Mouse (Mus musculus): ENCODE measurements at regions not wholly inside any gene's neighbourhood (a gene's known extent, or its start where the extent isn't known, plus 50 kb on each side); places are given as distances from the start of the nearest gene placed in this dataset.
A peak's percentile ranks its signal among the peaks of the same experiment; 100 is the strongest.

DNA sequence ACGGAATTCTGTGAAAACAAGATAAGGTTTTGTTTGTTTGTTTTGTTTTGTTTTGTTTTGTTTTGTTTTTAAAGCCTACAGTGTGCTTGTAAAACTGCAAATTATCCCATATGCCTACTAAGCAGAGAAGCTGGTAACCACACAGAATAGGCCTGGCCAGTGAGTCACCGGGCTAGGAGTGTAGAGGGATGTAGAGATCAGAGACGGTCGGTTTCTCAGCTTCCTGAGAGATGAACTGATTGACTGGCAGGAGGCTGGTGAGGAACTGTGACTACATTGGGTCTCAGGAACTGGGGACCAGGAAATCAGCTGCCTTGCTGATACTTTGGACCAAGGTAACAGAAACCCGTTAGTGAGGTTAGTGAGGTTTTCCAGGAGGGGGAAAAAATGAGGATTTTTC is 100.6 kb upstream of the Hmga2 start:
- DNase-seq (ENCODE audit: low read depth): no peak
- no peak for TF ChIP-seq POLR2A (IDR thresholded peaks at IDR 0.05; ENCODE audit: borderline replicate concordance, extremely low read depth, insufficient read depth, insufficient read length, poor library complexity, severe bottlenecking)
- TF ChIP-seq CTCF (IDR thresholded peaks at IDR 0.05; ENCODE audit: borderline replicate concordance, extremely low read depth, insufficient read depth, insufficient read length): no peak

DNA sequence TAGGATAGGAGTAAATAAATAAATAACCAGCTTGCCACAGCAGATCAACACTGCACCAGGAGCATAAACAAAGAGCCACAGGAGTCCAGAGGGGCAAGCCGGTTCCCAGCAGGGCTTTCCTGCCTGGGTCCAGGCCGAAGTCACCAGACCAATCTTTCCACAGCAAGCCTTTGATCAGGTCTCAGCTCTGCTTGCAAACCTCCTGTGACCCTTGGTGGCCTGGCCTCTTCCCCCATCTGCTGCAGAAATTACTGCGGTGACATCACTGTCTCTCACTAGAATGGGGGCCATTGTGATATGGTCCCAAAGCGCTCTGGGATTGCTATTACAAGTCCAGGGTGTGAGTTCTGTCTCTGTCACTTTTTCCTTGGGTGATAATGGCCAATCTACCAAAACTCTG is 99.9 kb upstream of the Hmga2 start:
- TF ChIP-seq POLR2A (IDR thresholded peaks at IDR 0.05; ENCODE audit: borderline replicate concordance, extremely low read depth, insufficient read depth, insufficient read length, poor library complexity, severe bottlenecking) (no peak), CTCF (IDR thresholded peaks at IDR 0.05; ENCODE audit: borderline replicate concordance, extremely low read depth, insufficient read depth, insufficient read length) (no peak)
- DNase-seq (ENCODE audit: low read depth): no peak

DNA sequence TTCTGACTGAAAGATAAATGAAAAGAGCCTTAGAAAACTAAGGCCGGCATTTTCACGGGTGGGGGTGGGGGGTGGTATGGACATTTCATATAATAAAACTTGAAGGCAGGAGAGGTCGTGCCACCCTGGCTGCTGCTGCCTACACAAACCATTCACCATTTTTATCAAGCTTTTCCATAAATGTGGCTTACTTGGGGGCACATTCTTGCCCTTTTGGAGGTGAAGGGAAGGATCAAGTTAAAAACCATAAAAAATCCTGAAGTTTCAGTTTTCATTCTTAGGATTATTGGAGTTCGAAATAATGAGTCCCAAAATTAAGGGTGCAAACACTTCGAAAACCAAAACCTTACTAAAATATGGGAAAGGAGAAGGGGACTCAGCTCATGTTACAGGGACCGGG is 95.1 kb upstream of the Hmga2 start:
- TF ChIP-seq POLR2A (IDR thresholded peaks at IDR 0.05; ENCODE audit: borderline replicate concordance, extremely low read depth, insufficient read depth, insufficient read length, poor library complexity, severe bottlenecking) (no peak), CTCF (IDR thresholded peaks at IDR 0.05; ENCODE audit: borderline replicate concordance, extremely low read depth, insufficient read depth, insufficient read length) (no peak)
- DNase-seq (ENCODE audit: low read depth): no peak

DNA sequence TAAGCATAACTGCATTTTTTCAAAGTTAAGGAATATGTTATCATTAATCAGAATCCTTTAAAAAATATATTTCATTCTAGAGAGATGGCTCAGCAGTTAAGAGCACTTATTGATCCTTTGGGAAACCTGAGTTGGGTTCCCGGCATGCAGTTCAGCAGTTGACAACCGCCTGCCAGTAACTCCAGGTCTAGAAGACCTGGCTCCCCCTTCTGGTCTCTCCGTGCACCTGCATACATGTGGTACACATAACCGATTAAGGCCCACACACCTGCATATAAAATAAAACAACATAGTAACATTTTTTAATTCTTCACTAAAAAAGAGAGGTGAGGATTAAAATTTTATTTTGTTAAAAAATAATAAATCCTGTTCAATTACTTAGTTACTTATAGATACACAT is 89.7 kb upstream of the Hmga2 start:
- no peak for DNase-seq (ENCODE audit: low read depth)
- TF ChIP-seq POLR2A (IDR thresholded peaks at IDR 0.05; ENCODE audit: borderline replicate concordance, extremely low read depth, insufficient read depth, insufficient read length, poor library complexity, severe bottlenecking): no peak
- TF ChIP-seq CTCF (IDR thresholded peaks at IDR 0.05; ENCODE audit: borderline replicate concordance, extremely low read depth, insufficient read depth, insufficient read length): 0 out of 2 replicates have a peak, but pooled peaks have one; percentile 1

DNA sequence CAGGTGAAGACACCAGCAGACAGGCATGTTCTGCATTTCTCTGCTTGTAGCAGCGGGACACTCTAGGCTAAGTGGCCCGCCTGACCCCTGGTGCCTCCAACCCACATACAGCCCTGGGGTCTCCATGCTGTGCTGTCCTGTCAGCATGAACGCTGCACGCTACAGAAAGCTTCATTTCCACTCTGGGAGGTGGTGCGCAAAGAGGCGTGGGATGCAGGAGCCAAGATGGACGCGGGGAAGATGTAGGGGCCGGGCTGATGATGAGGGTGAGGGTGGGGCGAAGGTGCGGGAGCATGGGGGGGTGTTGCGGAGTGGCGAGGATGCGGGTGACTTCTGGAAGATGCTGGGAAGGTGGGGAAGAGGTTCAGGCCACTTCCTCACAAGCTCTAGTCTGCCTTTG is 88.6 kb upstream of the Hmga2 start:
- no peak for DNase-seq (ENCODE audit: low read depth)
- TF ChIP-seq CTCF (IDR thresholded peaks at IDR 0.05; ENCODE audit: borderline replicate concordance, extremely low read depth, insufficient read depth, insufficient read length) (no peak), POLR2A (IDR thresholded peaks at IDR 0.05; ENCODE audit: borderline replicate concordance, extremely low read depth, insufficient read depth, insufficient read length, poor library complexity, severe bottlenecking) (no peak)

DNA sequence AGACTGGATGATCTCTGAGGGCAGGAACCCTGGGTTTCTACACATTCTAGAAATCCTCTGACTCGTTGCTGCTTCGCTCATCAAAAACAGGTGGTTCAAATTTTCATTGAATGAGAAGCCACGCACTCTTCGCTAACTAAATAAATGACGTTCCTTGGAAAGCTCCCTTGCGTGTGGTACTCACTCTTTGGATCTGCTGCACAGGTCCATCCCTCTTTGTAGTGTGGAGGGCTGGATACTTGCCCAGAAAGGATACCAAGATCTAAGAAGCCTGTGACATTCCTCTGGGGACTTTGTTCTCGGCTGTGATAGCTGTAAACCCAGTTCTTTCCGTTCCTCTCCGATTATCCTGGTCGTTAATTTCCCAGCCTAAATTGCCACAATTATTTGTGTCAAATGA is 87.7 kb upstream of the Hmga2 start:
- peak; percentile 68 for DNase-seq (ENCODE audit: low read depth)
- TF ChIP-seq POLR2A (IDR thresholded peaks at IDR 0.05; ENCODE audit: borderline replicate concordance, extremely low read depth, insufficient read depth, insufficient read length, poor library complexity, severe bottlenecking) (no peak), CTCF (IDR thresholded peaks at IDR 0.05; ENCODE audit: borderline replicate concordance, extremely low read depth, insufficient read depth, insufficient read length) (no peak)

DNA sequence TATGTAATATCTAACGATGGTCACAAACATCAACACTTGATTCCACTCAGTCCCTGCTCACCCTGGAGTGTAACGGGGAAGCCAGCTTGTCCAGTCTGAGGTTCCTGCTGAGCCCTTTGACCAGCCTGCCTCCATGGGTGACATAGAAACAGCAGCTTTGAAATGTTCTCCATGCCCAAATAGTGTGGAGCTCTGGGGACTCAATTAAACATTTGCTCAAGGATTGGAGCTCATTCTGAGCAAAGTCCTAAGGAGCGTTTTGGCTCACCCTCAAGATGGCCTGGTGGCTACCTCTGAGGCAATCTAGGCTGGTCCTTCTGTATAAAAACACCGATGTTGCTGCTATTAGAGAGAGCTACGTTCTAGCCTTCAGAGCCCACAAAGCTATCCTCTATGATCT is 85.6 kb upstream of the Hmga2 start:
- DNase-seq (ENCODE audit: low read depth): no peak
- TF ChIP-seq POLR2A (IDR thresholded peaks at IDR 0.05; ENCODE audit: borderline replicate concordance, extremely low read depth, insufficient read depth, insufficient read length, poor library complexity, severe bottlenecking) (no peak), CTCF (IDR thresholded peaks at IDR 0.05; ENCODE audit: borderline replicate concordance, extremely low read depth, insufficient read depth, insufficient read length) (no peak)

DNA sequence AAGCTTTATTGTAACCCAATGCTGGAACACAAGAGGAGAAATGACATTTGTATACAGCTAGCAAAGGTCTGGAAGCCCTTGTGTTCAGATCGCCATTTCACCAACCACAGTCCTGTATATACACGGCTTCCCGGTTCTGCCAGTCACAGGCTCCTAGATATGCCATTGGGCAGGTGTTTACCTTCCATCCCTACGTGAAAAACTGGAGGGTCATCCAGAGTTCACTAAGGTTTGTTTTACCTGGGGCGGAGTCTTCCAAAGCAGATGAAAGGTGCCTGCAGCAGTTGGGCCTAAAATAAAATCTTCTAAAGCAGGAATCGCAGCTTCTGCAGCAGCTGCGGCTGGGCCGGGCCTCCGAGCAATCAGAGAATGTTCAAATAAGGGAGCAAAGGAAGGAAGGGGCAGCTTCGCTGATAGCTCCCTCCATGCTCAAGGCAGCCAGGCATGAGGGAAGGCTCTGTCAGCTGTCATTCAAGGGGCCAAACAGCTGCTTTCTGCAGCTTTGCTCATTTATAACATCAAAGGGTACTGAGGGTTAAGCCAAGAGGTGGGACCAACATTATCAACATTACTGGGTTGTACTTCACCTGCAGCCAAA is 81.7 kb upstream of the Hmga2 start:
- no peak for DNase-seq (ENCODE audit: low read depth)
- TF ChIP-seq POLR2A (IDR thresholded peaks at IDR 0.05; ENCODE audit: borderline replicate concordance, extremely low read depth, insufficient read depth, insufficient read length, poor library complexity, severe bottlenecking) (no peak), CTCF (IDR thresholded peaks at IDR 0.05; ENCODE audit: borderline replicate concordance, extremely low read depth, insufficient read depth, insufficient read length) (no peak)

DNA sequence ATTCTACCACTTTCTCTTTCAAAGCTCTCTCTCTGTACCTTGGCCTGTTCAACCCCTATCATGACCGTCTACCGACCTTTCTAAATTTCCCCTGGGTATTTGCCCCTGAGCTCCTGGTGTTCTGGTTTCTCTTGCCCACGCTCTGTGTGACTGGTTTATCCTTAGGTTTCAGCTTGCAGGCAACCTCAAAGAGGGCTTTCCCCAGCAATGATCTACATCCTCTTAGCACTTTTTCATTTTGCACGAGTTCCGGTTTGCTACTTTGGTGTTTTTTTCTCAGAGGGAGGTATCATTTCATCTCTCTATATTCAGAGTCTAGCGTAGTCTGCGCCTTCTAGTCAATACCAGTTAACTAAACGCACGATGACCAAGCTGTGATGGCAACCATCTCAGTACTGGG is 79.8 kb upstream of the Hmga2 start:
- DNase-seq (ENCODE audit: low read depth): no peak
- TF ChIP-seq POLR2A (IDR thresholded peaks at IDR 0.05; ENCODE audit: borderline replicate concordance, extremely low read depth, insufficient read depth, insufficient read length, poor library complexity, severe bottlenecking) (no peak), CTCF (IDR thresholded peaks at IDR 0.05; ENCODE audit: borderline replicate concordance, extremely low read depth, insufficient read depth, insufficient read length) (no peak)

DNA sequence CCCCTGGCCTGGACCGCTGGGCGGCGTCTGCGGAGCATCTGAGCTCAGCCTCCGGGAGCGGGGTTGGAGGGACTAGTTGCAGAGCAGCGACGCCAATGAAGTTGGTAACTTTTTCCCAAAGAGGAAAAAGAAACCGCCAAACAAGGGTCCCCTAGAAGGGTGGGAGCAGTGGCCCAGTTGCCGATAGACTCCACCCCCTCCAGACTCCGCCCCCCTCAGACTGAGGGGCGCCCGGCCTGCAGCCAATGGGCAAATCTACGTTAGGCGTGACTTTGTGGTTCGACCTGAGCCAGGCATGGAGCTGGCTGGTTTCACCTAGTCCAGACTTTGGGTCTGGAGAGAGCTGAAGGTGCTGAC is 76.8 kb upstream of the Hmga2 start:
- TF ChIP-seq POLR2A (IDR thresholded peaks at IDR 0.05; ENCODE audit: borderline replicate concordance, extremely low read depth, insufficient read depth, insufficient read length, poor library complexity, severe bottlenecking) (no peak), CTCF (IDR thresholded peaks at IDR 0.05; ENCODE audit: borderline replicate concordance, extremely low read depth, insufficient read depth, insufficient read length) (no peak)
- peak; percentile 63 for DNase-seq (ENCODE audit: low read depth)

DNA sequence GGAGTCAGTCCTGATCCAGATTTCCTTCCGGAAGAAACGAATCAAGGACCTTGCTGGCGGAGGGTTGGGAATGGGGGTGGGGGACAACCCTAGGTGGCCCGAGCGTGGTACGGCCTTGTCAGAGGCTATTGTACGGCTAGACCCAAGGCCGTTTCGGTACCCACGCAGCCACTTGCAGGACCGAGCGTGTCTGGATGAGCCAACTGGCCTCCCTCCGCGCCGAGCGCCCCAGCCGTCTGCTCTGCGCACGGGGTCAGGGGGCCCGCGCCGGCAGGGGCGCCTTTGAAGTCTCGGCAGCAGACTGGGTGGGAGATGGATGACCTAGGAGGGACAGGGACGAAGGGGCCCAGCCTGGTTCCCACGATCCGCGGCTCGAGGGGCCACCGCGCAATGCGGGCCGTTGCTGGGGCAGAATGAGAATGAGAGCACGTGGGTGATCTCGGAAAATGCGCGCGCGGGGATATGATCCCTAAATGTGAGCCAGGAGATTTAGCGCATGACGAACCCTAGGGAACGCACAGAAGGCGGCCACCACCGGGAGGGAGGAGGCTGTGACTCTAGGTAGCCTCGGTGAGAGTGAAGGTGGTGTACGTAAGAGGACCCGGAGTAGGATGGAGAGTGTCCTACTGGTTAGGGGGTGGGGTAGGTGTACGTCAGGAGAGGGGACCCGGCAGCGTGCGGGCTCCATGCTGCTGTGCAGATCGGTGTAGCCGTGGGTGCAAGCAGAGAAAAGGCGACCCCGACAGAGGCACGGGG is 76.2 kb upstream of the Hmga2 start:
- TF ChIP-seq CTCF (IDR thresholded peaks at IDR 0.05; ENCODE audit: borderline replicate concordance, extremely low read depth, insufficient read depth, insufficient read length) (no peak), POLR2A (IDR thresholded peaks at IDR 0.05; ENCODE audit: borderline replicate concordance, extremely low read depth, insufficient read depth, insufficient read length, poor library complexity, severe bottlenecking) (no peak)
- DNase-seq (ENCODE audit: low read depth): peak; percentile 65

DNA sequence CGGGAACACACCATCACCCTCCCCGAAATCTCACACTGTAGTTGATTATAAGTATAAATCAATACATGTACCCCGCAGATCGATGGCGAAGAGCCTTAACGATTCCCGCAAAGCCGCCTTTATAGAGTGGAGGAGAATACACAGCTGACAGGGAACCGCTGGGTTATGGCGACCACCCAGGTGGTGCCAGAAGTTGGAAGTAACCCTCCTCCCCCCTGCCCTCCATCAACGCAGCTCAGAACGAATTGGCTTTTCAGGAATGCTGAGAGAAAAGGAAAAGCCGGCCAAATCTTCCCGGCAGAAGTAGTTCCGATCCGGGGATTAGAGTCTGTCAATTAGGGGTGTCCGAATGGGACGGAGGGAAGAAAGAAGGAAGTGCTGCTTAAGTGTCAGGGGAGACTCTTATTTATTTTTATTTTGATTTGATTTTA is 75.6 kb upstream of the Hmga2 start:
- TF ChIP-seq POLR2A (IDR thresholded peaks at IDR 0.05; ENCODE audit: borderline replicate concordance, extremely low read depth, insufficient read depth, insufficient read length, poor library complexity, severe bottlenecking) (no peak), CTCF (IDR thresholded peaks at IDR 0.05; ENCODE audit: borderline replicate concordance, extremely low read depth, insufficient read depth, insufficient read length) (no peak)
- peak; percentile 67 for DNase-seq (ENCODE audit: low read depth)
